Mouse (Mus musculus) CH12.LX (cell line): ENCODE measurements around the gene Kif24. TPM values are rescaled to one million over a fixed set of nuclear protein-coding genes. Genes with fewer than 3 reads are reported as not detected.

Source experiments
- DNase-seq: peaks from one replicate; pipeline ENCODE4 v3.0.0-alpha.2; 2013; ENCODE audit errors: extremely low read depth
- H3K27ac ChIP-seq: 2 replicates; pipeline ENCODE4 v1.5.1; 2012; ENCODE audit warnings: low read depth, mild to moderate bottlenecking, control low read depth, moderate library complexity; ENCODE audit not compliant: insufficient read depth
- H3K27me3 ChIP-seq: replicated peaks from 2 replicates; pipeline ENCODE3; 2012; ENCODE audit warnings: inconsistent platforms
- H3K36me3 ChIP-seq, 2 experiments: replicated peaks in 1 of 2; 2 replicates each; pipeline versions ENCODE3 to v1.6.1; 2012; ENCODE audit warnings: inconsistent platforms in 1 of 2, low read length in 1 of 2, mild to moderate bottlenecking in 1 of 2, mixed read lengths in 1 of 2, moderate library complexity in 1 of 2; ENCODE audit not compliant: control insufficient read depth in 1 of 2, insufficient read depth in 1 of 2
- H3K4me1 ChIP-seq, 2 experiments: 2 replicates each; pipeline ENCODE4 v1.6.1; 2012; ENCODE audit warnings: inconsistent platforms in 1 of 2, moderate library complexity in 1 of 2; ENCODE audit not compliant: insufficient read depth in 2 of 2, control insufficient read depth in 1 of 2
- H3K4me2 ChIP-seq: 2 replicates; pipeline ENCODE4 v1.6.1; 2012; ENCODE audit warnings: low read depth, mild to moderate bottlenecking, control low read depth; ENCODE audit not compliant: poor library complexity, insufficient read depth, severe bottlenecking
- H3K4me3 ChIP-seq, 3 experiments: fragments of 150-350 bp in 1 of 3; sonication (generic) in 1 of 3; replicated peaks in 1 of 3; 2 replicates each; pipeline versions ENCODE3 to v1.5.1; 2011 to 2012; ENCODE audit warnings: low read depth in 2 of 3, low read length in 2 of 3, mild to moderate bottlenecking in 2 of 3, moderate library complexity in 2 of 3, control low read depth in 1 of 3, improper control_type of control experiment in 1 of 3, inconsistent platforms in 1 of 3, mixed read lengths in 1 of 3; ENCODE audit not compliant: poor library complexity in 1 of 3
- H3K79me2 ChIP-seq: replicated peaks from 2 replicates; pipeline ENCODE4 v1.6.1; 2012; ENCODE audit warnings: mild to moderate bottlenecking, moderate library complexity; ENCODE audit not compliant: control insufficient read depth, poor library complexity, insufficient read depth, severe bottlenecking; ENCODE audit errors: extremely low read depth
- H3K9ac ChIP-seq: 2 replicates; pipeline ENCODE4 v1.6.1; 2012; ENCODE audit warnings: low read depth, mild to moderate bottlenecking, control low read depth, moderate library complexity; ENCODE audit not compliant: insufficient read depth
- H3K9me3 ChIP-seq: replicated peaks from 2 replicates; pipeline ENCODE3; 2012; ENCODE audit warnings: low read length, inconsistent platforms, mixed read lengths
- BHLHE40 ChIP-seq: IDR thresholded peaks from 2 replicates; pipeline ENCODE4 v1.6.1; 2011; ENCODE audit warnings: mild to moderate bottlenecking, low read depth, low read length, improper control_type of control experiment
- CHD1 ChIP-seq: IDR thresholded peaks from 2 replicates; pipeline ENCODE4 v1.6.1; 2012; ENCODE audit warnings: low read depth, low read length, improper control_type of control experiment, inconsistent platforms
- CTCF ChIP-seq, 2 experiments: IDR thresholded peaks in 1 of 2; conservative IDR thresholded peaks in 1 of 2; 2 replicates each; pipeline ENCODE4 v1.5.1; 2011 to 2012; ENCODE audit warnings: low read depth in 2 of 2, low read length in 2 of 2, improper control_type of control experiment in 1 of 2, inconsistent platforms in 1 of 2, mild to moderate bottlenecking in 1 of 2, moderate library complexity in 1 of 2
- E2F4 ChIP-seq: IDR thresholded peaks from 2 replicates; pipeline ENCODE4 v1.6.1; 2011; ENCODE audit warnings: low read depth, low read length, improper control_type of control experiment; ENCODE audit not compliant: insufficient replicate concordance
- ELF1 ChIP-seq: IDR thresholded peaks from 2 replicates; pipeline ENCODE4 v1.6.1; 2014; ENCODE audit warnings: low read depth, mild to moderate bottlenecking, inconsistent platforms, low read length, improper control_type of control experiment
- EP300 ChIP-seq: IDR thresholded peaks from 2 replicates; pipeline ENCODE4 v1.6.1; 2011; ENCODE audit warnings: low read length, improper control_type of control experiment
- GABPA ChIP-seq: IDR thresholded peaks from 2 replicates; pipeline ENCODE4 v1.6.1; 2012; ENCODE audit warnings: low read depth, low read length, improper control_type of control experiment, inconsistent platforms; ENCODE audit not compliant: insufficient replicate concordance
- IRF4 ChIP-seq: IDR thresholded peaks from 2 replicates; pipeline ENCODE4 v1.6.1; 2014; ENCODE audit warnings: low read depth, mild to moderate bottlenecking, inconsistent platforms, low read length, improper control_type of control experiment
- JUND ChIP-seq: conservative IDR thresholded peaks from 2 replicates; pipeline ENCODE4 v1.6.1; 2011; ENCODE audit warnings: low read depth, low read length, improper control_type of control experiment
- MAFK ChIP-seq: IDR thresholded peaks from 2 replicates; pipeline ENCODE4 v1.6.1; 2011; ENCODE audit warnings: low read length, improper control_type of control experiment; ENCODE audit not compliant: insufficient replicate concordance
- MAX ChIP-seq: IDR thresholded peaks from 2 replicates; pipeline ENCODE4 v1.6.1; 2011; ENCODE audit warnings: low read length, improper control_type of control experiment
- MAZ ChIP-seq: IDR thresholded peaks from 2 replicates; pipeline ENCODE4 v1.6.1; 2012; ENCODE audit warnings: low read depth, mild to moderate bottlenecking, inconsistent platforms, low read length, improper control_type of control experiment, moderate library complexity
- MEF2A ChIP-seq: IDR thresholded peaks from 2 replicates; pipeline ENCODE4 v1.6.1; 2014; ENCODE audit warnings: low read depth, mild to moderate bottlenecking, inconsistent platforms, low read length, improper control_type of control experiment, borderline replicate concordance
- PAX5 ChIP-seq: IDR thresholded peaks from 2 replicates; pipeline ENCODE4 v1.6.1; 2012; ENCODE audit warnings: low read length, inconsistent platforms, mixed read lengths
- POLR2A ChIP-seq: IDR thresholded peaks from 2 replicates; pipeline ENCODE4 v1.6.1; 2011; ENCODE audit warnings: low read depth, mild to moderate bottlenecking, improper control_type of control experiment, low read length
- POLR2AphosphoS2 ChIP-seq: IDR thresholded peaks from 2 replicates; pipeline ENCODE4 v1.6.1; 2011; ENCODE audit warnings: low read depth, low read length, improper control_type of control experiment
- RAD21 ChIP-seq: IDR thresholded peaks from 2 replicates; pipeline ENCODE4 v1.6.1; 2011; ENCODE audit warnings: low read depth, mild to moderate bottlenecking, low read length, improper control_type of control experiment, moderate library complexity
- SIN3A ChIP-seq: IDR thresholded peaks from 2 replicates; pipeline ENCODE4 v1.6.1; 2012; ENCODE audit warnings: low read length, improper control_type of control experiment, inconsistent platforms
- SMC3 ChIP-seq: IDR thresholded peaks from 2 replicates; pipeline ENCODE4 v1.6.1; 2011; ENCODE audit warnings: low read depth, low read length, improper control_type of control experiment
- TBP ChIP-seq: conservative IDR thresholded peaks from 2 replicates; pipeline ENCODE4 v1.6.1; 2011; ENCODE audit warnings: low read depth, low read length, improper control_type of control experiment
- USF1 ChIP-seq: IDR thresholded peaks from 2 replicates; pipeline ENCODE4 v1.6.1; 2014; ENCODE audit warnings: low read depth, mild to moderate bottlenecking, inconsistent platforms, low read length, improper control_type of control experiment
- ZC3H11A ChIP-seq: IDR thresholded peaks from 2 replicates; pipeline ENCODE4 v1.6.1; 2012; ENCODE audit warnings: low read depth, mild to moderate bottlenecking, inconsistent platforms, low read length, improper control_type of control experiment
- dilution Hi-C: fragments of 300-500 bp; cut with MboI; formaldehyde crosslinking; loops from 2 replicates; pipeline ENCODE4 v1.14.3; 2020; ENCODE audit warnings: low sequenced_read_pairs; ENCODE audit not compliant: extremely low pct_unique_long_range_greater_than_20kb, extremely low pct_ligation_motif_present
- in situ Hi-C: fragments of 300-500 bp; cut with MboI; formaldehyde crosslinking; loops from 3 replicates; pipeline ENCODE4 v1.14.3; 2019; ENCODE audit warnings: low sequenced_read_pairs, low pct_ligation_motif_present, low pct_unique_long_range_greater_than_20kb, mixed read lengths
- polyA plus RNA-seq: library from polyadenylated mRNA; unstranded; fragments of >175 nt; gene quantifications from 2 replicates; pipeline ENCODE4 v1.2.1, GENCODE M21; 2012; ENCODE audit warnings: low read depth; ENCODE audit not compliant: insufficient read length
- total RNA-seq, 2 experiments: library from RNA; depleted of rRNA; stranded (reverse); fragments of 300-350 nt in 1 of 2; fragments of >200 nt in 1 of 2; gene quantifications; 2 replicates each; pipeline ENCODE4 v1.2.3; 2012 to 2014

The Kif24 gene
- total and polyA plus RNA-seq, 3 experiments = 6.4 to 8.6 (median 8.4) TPM

DNA sequence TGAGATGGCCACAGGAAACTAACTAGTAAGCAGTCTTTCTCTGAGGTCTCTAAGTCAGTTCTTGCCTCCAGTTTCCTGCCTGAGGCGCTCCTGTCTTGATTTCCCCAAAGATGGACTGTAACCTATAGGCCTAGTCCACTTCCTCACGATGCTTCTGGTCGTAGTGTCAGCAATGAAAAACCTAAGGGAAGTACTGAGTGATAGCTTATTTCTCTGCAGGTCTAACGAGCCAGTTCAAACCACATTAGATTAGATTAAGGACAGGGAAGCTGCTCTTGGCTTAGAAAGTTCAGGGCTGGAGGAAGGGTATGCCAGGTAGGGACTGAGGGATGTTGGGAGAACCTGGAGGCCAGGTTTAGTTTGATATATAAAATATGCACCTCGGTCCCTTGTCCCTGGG lies 63.1 kb downstream of the Kif24 start:
- Histone ChIP-seq H3K27me3 (no peaks in the 10 kb centered on the region), H3K27ac (no peak overlapping the region)
- dilution Hi-C loops = no loop called here
- TF ChIP-seq JUND = no peak
- TF ChIP-seq SMC3 = no peak
- no peak for TF ChIP-seq USF1
- no peak for TF ChIP-seq SIN3A
- TF ChIP-seq TBP = no peak
- no peak for TF ChIP-seq POLR2A
- TF ChIP-seq POLR2AphosphoS2 = no peak
- no peak for TF ChIP-seq MEF2A
- no peak for TF ChIP-seq GABPA
- no peak for TF ChIP-seq PAX5
- no peak for TF ChIP-seq CTCF (conservative IDR thresholded peaks at IDR 0.05 in 1 of 2, IDR thresholded peaks at IDR 0.05 in 1 of 2; ENCODE audit: low read depth in 2 of 2, low read length in 2 of 2)
- no peak for TF ChIP-seq ELF1
- TF ChIP-seq EP300 = no peak
- TF ChIP-seq RAD21 = no peak
- TF ChIP-seq, all 38 proteins: peak for 0
- no peak overlapping the region for H3K4me2 ChIP-seq
- no peaks in the 10 kb centered on the region for H3K4me1 ChIP-seq
- no peaks in the 10 kb centered on the region for H3K79me2 ChIP-seq
- H3K36me3 ChIP-seq = peaks cover 2 to 78% of the 10 kb centered on the region in 2 experiments
- in situ Hi-C loops = no loop called here
- DNase-seq = no peak
- no peaks in the 10 kb centered on the region for H3K9me3 ChIP-seq
- no peak overlapping the region for H3K9ac ChIP-seq
- no peak overlapping the region for H3K4me3 ChIP-seq

DNA sequence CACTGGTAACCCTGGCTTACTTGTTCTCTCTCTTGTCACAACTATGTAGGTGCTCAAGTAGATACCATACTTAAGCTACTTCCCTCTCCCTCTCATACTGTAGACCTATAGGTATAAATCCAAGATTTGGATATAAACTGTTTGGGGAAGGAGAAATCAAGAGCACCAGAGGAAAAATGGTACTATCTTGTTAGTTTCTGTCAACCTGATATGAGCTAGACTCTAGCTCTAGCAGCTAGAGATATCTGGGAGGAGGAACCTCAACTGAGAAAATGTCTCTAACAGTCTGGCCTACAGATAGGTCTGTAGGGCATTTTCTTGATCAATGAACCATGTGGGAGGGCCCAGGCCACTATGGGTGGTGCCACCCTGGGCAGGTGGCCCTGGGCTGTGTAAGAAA lies 63.5 kb downstream of the Kif24 start:
- no peak overlapping the region for H3K9ac ChIP-seq
- H3K36me3 ChIP-seq = peaks cover 2 to 77% of the 10 kb centered on the region in 2 experiments
- H3K4me1 ChIP-seq = no peaks in the 10 kb centered on the region
- no peaks in the 10 kb centered on the region for H3K79me2 ChIP-seq
- no peak overlapping the region for H3K27ac ChIP-seq
- in situ Hi-C loops = no loop called here
- H3K9me3 ChIP-seq = no peaks in the 10 kb centered on the region
- DNase-seq = no peak
- dilution Hi-C loops = no loop called here
- no peaks in the 10 kb centered on the region for H3K27me3 ChIP-seq
- no peak overlapping the region for H3K4me2 ChIP-seq
- H3K4me3 ChIP-seq = no peak overlapping the region
- TF ChIP-seq EP300 = no peak
- TF ChIP-seq JUND = no peak
- TF ChIP-seq GABPA = no peak
- no peak for TF ChIP-seq BHLHE40
- no peak for TF ChIP-seq MAZ
- TF ChIP-seq IRF4 = no peak
- no peak for TF ChIP-seq MAFK
- TF ChIP-seq E2F4 = no peak
- no peak for TF ChIP-seq CHD1
- TF ChIP-seq SIN3A = no peak
- no peak for TF ChIP-seq MAX
- TF ChIP-seq ZC3H11A = no peak
- no peak for TF ChIP-seq MEF2A
- TF ChIP-seq, all 38 proteins: peak for 0
